28 mouse cellular contexts compared by ENCODE assay signal in genomic region chr1:71947506-71947905, GRCm38 (mm10).
DNase-seq lines count a peak whose midpoint lies in the region; ATAC-seq and TF ChIP-seq lines count a peak whose summit lies in the region.
"Had no signal": no experiment of that assay in that cellular context is flagged by ENCODE, and none has a peak within 500 bp of the region (broad histone marks: within the 10 kb centered on the region; RNA-seq: fewer than 3 reads in every experiment).

No protein-coding gene starts in this region.

- POLR2A ChIA-PET in Patski (lab: Charles Lee), result no interaction called here

- DNase-seq in kidney, adult 9 months, result no peak
- DNase-seq in Patski (ENCODE audit: low read depth, low spot score), result no peak
- no peak for DNase-seq in cerebellum, adult 2 months
- DNase-seq: adrenal gland, adult 8-10 months; adrenal gland, postnatal 25 days; cerebellum, adult 11-12 months; cerebellum, adult 9-10 months; cerebellum, postnatal 14 days; gastrocnemius, postnatal 25 days; heart, adult 18-20 months; heart, postnatal 10 days; heart, postnatal 36 days had no signal

- no peaks in the 10 kb centered on the region for H3K9me3 ChIP-seq in kidney, embryonic 16.5 days (ENCODE audit: low read length)
- no peaks in the 10 kb centered on the region for H3K9me3 ChIP-seq in midbrain, embryonic 13.5 days
- H3K9me3 ChIP-seq: embryonic facial prominence, embryonic 12.5 days; embryonic facial prominence, embryonic 15.5 days; forebrain, embryonic 12.5 days; forebrain, embryonic 15.5 days; G1E; heart, embryonic 12.5 days; heart, embryonic 15.5 days; hindbrain, embryonic 10.5 days; hindbrain, embryonic 13.5 days had no signal

- no peaks in the 10 kb centered on the region for H3K79me3 ChIP-seq in C2C12 (ENCODE audit: low read depth)

- H3ac ChIP-seq in C2C12 (ENCODE audit: control insufficient read depth, insufficient read length, low read depth), result no peak overlapping the region

- in situ Hi-C loops in Patski (cut with MboI; ENCODE audit: low pct_unique_long_range_greater_than_20kb), result no loop called here

- no peak for TF ChIP-seq POLR2A in cerebellum, adult 2 months (IDR thresholded peaks at IDR 0.05; ENCODE audit: borderline replicate concordance, insufficient read depth, low read length)

- 0 out of 2 replicates have a peak, but pooled peaks cover 2% of the 10 kb centered on the region for H3K4me1 ChIP-seq in kidney, embryonic 16.5 days (ENCODE audit: insufficient read depth, low read length)
- H3K4me1 ChIP-seq in midbrain, embryonic 13.5 days (replicated peaks), result no peaks in the 10 kb centered on the region
- H3K4me1 ChIP-seq in cerebellum, adult 2 months (ENCODE audit: control insufficient read depth, insufficient read depth, low read length), result no peaks in the 10 kb centered on the region
- H3K4me1 ChIP-seq: embryonic facial prominence, embryonic 12.5 days; embryonic facial prominence, embryonic 15.5 days; forebrain, embryonic 12.5 days; forebrain, embryonic 15.5 days; heart, embryonic 12.5 days; heart, embryonic 15.5 days; hindbrain, embryonic 10.5 days; hindbrain, embryonic 13.5 days had no signal

- H3K4me2 ChIP-seq in kidney, embryonic 16.5 days (replicated peaks; ENCODE audit: low read depth, low read length), result no peak overlapping the region
- H3K4me2 ChIP-seq in midbrain, embryonic 13.5 days (replicated peaks), result no peak overlapping the region
- H3K4me2 ChIP-seq: embryonic facial prominence, embryonic 12.5 days; embryonic facial prominence, embryonic 15.5 days; forebrain, embryonic 12.5 days; forebrain, embryonic 15.5 days; heart, embryonic 12.5 days; heart, embryonic 15.5 days; hindbrain, embryonic 13.5 days had no signal

- no peak overlapping the region for H3K9ac ChIP-seq in kidney, embryonic 16.5 days (replicated peaks; ENCODE audit: low read length)
- no peak overlapping the region for H3K9ac ChIP-seq in midbrain, embryonic 13.5 days (replicated peaks)
- H3K9ac ChIP-seq: embryonic facial prominence, embryonic 12.5 days; embryonic facial prominence, embryonic 15.5 days; forebrain, embryonic 12.5 days; forebrain, embryonic 15.5 days; heart, embryonic 12.5 days; heart, embryonic 15.5 days; hindbrain, embryonic 13.5 days had no signal

- H3K27me3 ChIP-seq in kidney, embryonic 16.5 days (ENCODE audit: insufficient read depth, low read length), result no peaks in the 10 kb centered on the region
- H3K27me3 ChIP-seq in C2C12 (ENCODE audit: control insufficient read depth, insufficient read depth, insufficient read length) (no peaks in the 10 kb centered on the region), Patski (no peaks in the 10 kb centered on the region)
- H3K27me3 ChIP-seq in midbrain, embryonic 13.5 days, result no peaks in the 10 kb centered on the region
- no peaks in the 10 kb centered on the region for H3K27me3 ChIP-seq in cerebellum, adult 2 months (ENCODE audit: control insufficient read depth, insufficient read depth, low read length)
- H3K27me3 ChIP-seq: CH12.LX; embryonic facial prominence, embryonic 12.5 days; embryonic facial prominence, embryonic 15.5 days; forebrain, embryonic 12.5 days; forebrain, embryonic 15.5 days; heart, embryonic 12.5 days; heart, embryonic 15.5 days; hindbrain, embryonic 13.5 days had no signal

- H3K36me3 ChIP-seq in kidney, embryonic 16.5 days (ENCODE audit: insufficient read depth, low read length), result no peaks in the 10 kb centered on the region
- H3K36me3 ChIP-seq in C2C12 (ENCODE audit: control insufficient read depth, insufficient read depth), result no peaks in the 10 kb centered on the region
- H3K36me3 ChIP-seq in midbrain, embryonic 13.5 days, result no peaks in the 10 kb centered on the region
- H3K36me3 ChIP-seq: embryonic facial prominence, embryonic 12.5 days; embryonic facial prominence, embryonic 15.5 days; forebrain, embryonic 12.5 days; forebrain, embryonic 15.5 days; G1E; heart, embryonic 12.5 days; heart, embryonic 15.5 days; hindbrain, embryonic 10.5 days; hindbrain, embryonic 13.5 days had no signal

- H3K27ac ChIP-seq in kidney, embryonic 16.5 days (ENCODE audit: low read length), result peak overlapping the region; percentile 80; the same call in 1 of the 2 replicates
- H3K27ac ChIP-seq in midbrain, embryonic 13.5 days, result no peak overlapping the region
- H3K27ac ChIP-seq in cerebellum, adult 2 months (ENCODE audit: insufficient read depth, low read length), result no peak overlapping the region
- H3K27ac ChIP-seq: embryonic facial prominence, embryonic 12.5 days; embryonic facial prominence, embryonic 15.5 days; forebrain, embryonic 12.5 days; forebrain, embryonic 15.5 days; heart, embryonic 15.5 days; hindbrain, embryonic 10.5 days; hindbrain, embryonic 13.5 days had no signal

- CTCF ChIA-PET in Patski (lab: Charles Lee), result no interaction called here

- H3K4me3 ChIP-seq in kidney, embryonic 16.5 days (ENCODE audit: low read length), result no peak overlapping the region
- H3K4me3 ChIP-seq in C2C12 (ENCODE audit: insufficient read depth, poor library complexity, severe bottlenecking), result no peak overlapping the region
- H3K4me3 ChIP-seq in midbrain, embryonic 13.5 days (replicated peaks), result no peak overlapping the region
- H3K4me3 ChIP-seq in cerebellum, adult 2 months (replicated peaks; ENCODE audit: insufficient read depth, low read depth, low read length), result no peak overlapping the region
- H3K4me3 ChIP-seq: embryonic facial prominence, embryonic 12.5 days; embryonic facial prominence, embryonic 15.5 days; erythroblast, embryonic 14.5 days; forebrain, embryonic 12.5 days; forebrain, embryonic 15.5 days; heart, embryonic 12.5 days; heart, embryonic 15.5 days; hindbrain, embryonic 10.5 days; hindbrain, embryonic 13.5 days had no signal

- ATAC-seq in kidney, embryonic 16.5 days (ENCODE audit: low FRiP score, low TSS enrichment), result peak; percentile 59; the same call in 1 of the 2 replicates
- peak; percentile 71 for ATAC-seq in Patski
- ATAC-seq in midbrain, embryonic 13.5 days, result no peak
- ATAC-seq: activated CD4-positive, CD25-positive, alpha-beta regulatory T cell, adult 4 months; forebrain, embryonic 15.5 days; hindbrain, embryonic 16.5 days had no signal

- H3K79me2 ChIP-seq in C2C12 (ENCODE audit: control insufficient read depth, insufficient read depth), result no peaks in the 10 kb centered on the region

- TF ChIP-seq CTCF in C2C12 (IDR thresholded peaks at IDR 0.05; ENCODE audit: control insufficient read depth, insufficient read depth, insufficient read length) (no peak), Patski (IDR thresholded peaks at IDR 0.05) (no peak)
- no peak for TF ChIP-seq CTCF in cerebellum, adult 2 months (IDR thresholded peaks at IDR 0.05; ENCODE audit: borderline replicate concordance, insufficient read depth, low read depth, low read length)

- WGBS in kidney, embryonic 16.5 days, result 64% methylated on average over 2 of the region's 2 CpGs
- WGBS in midbrain, embryonic 13.5 days, result 99% methylated on average over 2 of the region's 2 CpGs
- WGBS in cerebellum, adult 2 months, result 98% methylated on average over 2 of the region's 2 CpGs

TF ChIP-seq in C2C12, 6 proteins besides CTCF, POLR2A, EP300 and RAD21:
- no peak for TF ChIP-seq USF1 (IDR thresholded peaks at IDR 0.05; ENCODE audit: low read depth)
- peak; percentile 19 for TF ChIP-seq CEBPB (IDR thresholded peaks at IDR 0.05; ENCODE audit: low read depth)
TF ChIP-seq in C2C12: peak in this region for 1.
